Mouse (Mus musculus): Measurements from ENCODE around the gene Crocc2. TPM values are rescaled to one million over a fixed set of nuclear protein-coding genes. Genes with fewer than 3 reads are reported as not detected.

Gene Crocc2
- polyA plus RNA-seq, 1 experiment from 2014 or later = 0.04 TPM

- WGBS = 35% methylated on average over 2 of the region's 2 CpGs
- TF ChIP-seq EP300 (optimal IDR thresholded peaks at IDR 0.05) (no peak), CTCF (IDR thresholded peaks at IDR 0.05; ENCODE audit: low read depth) (no peak)
- H3K4me3 ChIP-seq (ENCODE audit: low read depth, low read length) = no peak overlapping the region
- no peak overlapping the region for H3K4me2 ChIP-seq (replicated peaks; ENCODE audit: low read depth)
- H3K4me1 ChIP-seq (replicated peaks; ENCODE audit: control insufficient read depth, insufficient read depth) = no peaks in the 10 kb centered on the region
- no peaks in the 10 kb centered on the region for H3K36me3 ChIP-seq (ENCODE audit: control insufficient read depth, insufficient read depth, low read length)
- ATAC-seq (ENCODE audit: low FRiP score, low TSS enrichment) = no peak
- H3K9ac ChIP-seq (ENCODE audit: low read length) = no peak overlapping the region
- no peaks in the 10 kb centered on the region for H3K27me3 ChIP-seq (ENCODE audit: control insufficient read depth, insufficient read depth, low read length)
- DNase-seq (ENCODE audit: low spot score) = no peak
- H3K9me3 ChIP-seq (ENCODE audit: control insufficient read depth, low read length) = no peaks in the 10 kb centered on the region
- no peak overlapping the region for H3K27ac ChIP-seq (replicated peaks)
Measured at GRCm38 (mm10) chr1:93252586-93252985, 84.1 kb downstream of the Crocc2 start.

GRCm38 (mm10) chr1:93255761-93256160 lies 87.2 kb downstream of the Crocc2 start:
- TF ChIP-seq EP300 (optimal IDR thresholded peaks at IDR 0.05) (no peak), CTCF (IDR thresholded peaks at IDR 0.05; ENCODE audit: low read depth) (no peak)
- DNase-seq (ENCODE audit: low spot score) = no peak
- 81% methylated on average over 7 of the region's 7 CpGs for WGBS
- Histone ChIP-seq H3K36me3 (ENCODE audit: control insufficient read depth, insufficient read depth, low read length) (no peaks in the 10 kb centered on the region), H3K4me2 (replicated peaks; ENCODE audit: low read depth) (no peak overlapping the region), H3K9ac (ENCODE audit: low read length) (no peak overlapping the region), H3K4me1 (replicated peaks; ENCODE audit: control insufficient read depth, insufficient read depth) (no peaks in the 10 kb centered on the region), H3K9me3 (ENCODE audit: control insufficient read depth, low read length) (no peaks in the 10 kb centered on the region), H3K27ac (replicated peaks) (no peak overlapping the region), H3K4me3 (ENCODE audit: low read depth, low read length) (no peak overlapping the region), H3K27me3 (ENCODE audit: control insufficient read depth, insufficient read depth, low read length) (no peaks in the 10 kb centered on the region)
- ATAC-seq (ENCODE audit: low FRiP score, low TSS enrichment) = no peak

- no peak overlapping the region for H3K4me2 ChIP-seq (replicated peaks; ENCODE audit: low read depth)
- no peak overlapping the region for H3K27ac ChIP-seq (replicated peaks)
- no peak for DNase-seq (ENCODE audit: low spot score)
- H3K4me3 ChIP-seq (ENCODE audit: low read depth, low read length) = no peak overlapping the region
- WGBS = 88% methylated on average over 1 of the region's 1 CpGs
- H3K4me1 ChIP-seq (replicated peaks; ENCODE audit: control insufficient read depth, insufficient read depth) = no peaks in the 10 kb centered on the region
- H3K9ac ChIP-seq (ENCODE audit: low read length) = no peak overlapping the region
- H3K9me3 ChIP-seq (ENCODE audit: control insufficient read depth, low read length) = no peaks in the 10 kb centered on the region
- no peaks in the 10 kb centered on the region for H3K36me3 ChIP-seq (ENCODE audit: control insufficient read depth, insufficient read depth, low read length)
- TF ChIP-seq CTCF (IDR thresholded peaks at IDR 0.05; ENCODE audit: low read depth) (no peak), EP300 (optimal IDR thresholded peaks at IDR 0.05) (no peak)
- no peaks in the 10 kb centered on the region for H3K27me3 ChIP-seq (ENCODE audit: control insufficient read depth, insufficient read depth, low read length)
- no peak for ATAC-seq (ENCODE audit: low FRiP score, low TSS enrichment)
Measured at GRCm38 (mm10) chr1:93257560-93257959, 89.0 kb downstream of the Crocc2 start.

DNA sequence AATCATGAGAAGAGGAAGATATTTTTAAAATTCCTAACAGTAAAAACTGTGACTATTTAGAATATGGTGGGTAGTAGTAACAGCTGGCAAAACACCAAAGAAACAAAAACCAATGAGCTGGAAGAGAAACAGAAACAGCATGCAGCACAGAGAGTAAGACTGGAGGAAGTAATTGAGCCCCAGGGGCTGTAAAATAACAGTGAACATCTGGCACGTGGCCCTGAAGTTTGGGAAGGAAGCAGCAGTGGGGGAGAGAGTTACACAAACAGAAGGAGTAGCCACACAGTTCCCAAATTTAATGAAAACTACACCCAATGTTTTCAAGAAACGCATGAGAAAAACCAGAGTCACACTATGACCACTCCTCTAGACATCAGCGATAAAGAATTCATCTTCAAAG lies 98.7 kb downstream of the Crocc2 start:
- ATAC-seq (ENCODE audit: low FRiP score, low TSS enrichment) (no peak), DNase-seq (ENCODE audit: low spot score) (no peak)
- TF ChIP-seq EP300 (optimal IDR thresholded peaks at IDR 0.05) (no peak), CTCF (IDR thresholded peaks at IDR 0.05; ENCODE audit: low read depth) (no peak)

GRCm38 (mm10) chr1:93268246-93268645 lies 99.7 kb downstream of the Crocc2 start:
- DNase-seq (ENCODE audit: low spot score) (no peak), ATAC-seq (ENCODE audit: low FRiP score, low TSS enrichment) (no peak)
- Histone ChIP-seq H3K9ac (ENCODE audit: low read length) (no peak overlapping the region), H3K27me3 (ENCODE audit: control insufficient read depth, insufficient read depth, low read length) (no peaks in the 10 kb centered on the region), H3K36me3 (ENCODE audit: control insufficient read depth, insufficient read depth, low read length) (no peaks in the 10 kb centered on the region), H3K27ac (replicated peaks) (no peak overlapping the region), H3K9me3 (ENCODE audit: control insufficient read depth, low read length) (no peaks in the 10 kb centered on the region), H3K4me1 (replicated peaks; ENCODE audit: control insufficient read depth, insufficient read depth) (no peaks in the 10 kb centered on the region), H3K4me2 (replicated peaks; ENCODE audit: low read depth) (no peak overlapping the region), H3K4me3 (ENCODE audit: low read depth, low read length) (no peak overlapping the region)
- WGBS = 77% methylated on average over 2 of the region's 2 CpGs
- TF ChIP-seq CTCF (IDR thresholded peaks at IDR 0.05; ENCODE audit: low read depth) (no peak), EP300 (optimal IDR thresholded peaks at IDR 0.05) (no peak)

More for the DNA sequence above, 98.7 kb downstream of the Crocc2 start:
- Histone ChIP-seq H3K4me2 (replicated peaks; ENCODE audit: low read depth) (no peak overlapping the region), H3K9me3 (ENCODE audit: control insufficient read depth, low read length) (no peaks in the 10 kb centered on the region), H3K4me1 (replicated peaks; ENCODE audit: control insufficient read depth, insufficient read depth) (no peaks in the 10 kb centered on the region), H3K4me3 (ENCODE audit: low read depth, low read length) (no peak overlapping the region), H3K27me3 (ENCODE audit: control insufficient read depth, insufficient read depth, low read length) (no peaks in the 10 kb centered on the region), H3K36me3 (ENCODE audit: control insufficient read depth, insufficient read depth, low read length) (no peaks in the 10 kb centered on the region), H3K27ac (replicated peaks) (no peak overlapping the region), H3K9ac (ENCODE audit: low read length) (no peak overlapping the region)
- WGBS = 47% methylated on average over 3 of the region's 3 CpGs

DNA sequence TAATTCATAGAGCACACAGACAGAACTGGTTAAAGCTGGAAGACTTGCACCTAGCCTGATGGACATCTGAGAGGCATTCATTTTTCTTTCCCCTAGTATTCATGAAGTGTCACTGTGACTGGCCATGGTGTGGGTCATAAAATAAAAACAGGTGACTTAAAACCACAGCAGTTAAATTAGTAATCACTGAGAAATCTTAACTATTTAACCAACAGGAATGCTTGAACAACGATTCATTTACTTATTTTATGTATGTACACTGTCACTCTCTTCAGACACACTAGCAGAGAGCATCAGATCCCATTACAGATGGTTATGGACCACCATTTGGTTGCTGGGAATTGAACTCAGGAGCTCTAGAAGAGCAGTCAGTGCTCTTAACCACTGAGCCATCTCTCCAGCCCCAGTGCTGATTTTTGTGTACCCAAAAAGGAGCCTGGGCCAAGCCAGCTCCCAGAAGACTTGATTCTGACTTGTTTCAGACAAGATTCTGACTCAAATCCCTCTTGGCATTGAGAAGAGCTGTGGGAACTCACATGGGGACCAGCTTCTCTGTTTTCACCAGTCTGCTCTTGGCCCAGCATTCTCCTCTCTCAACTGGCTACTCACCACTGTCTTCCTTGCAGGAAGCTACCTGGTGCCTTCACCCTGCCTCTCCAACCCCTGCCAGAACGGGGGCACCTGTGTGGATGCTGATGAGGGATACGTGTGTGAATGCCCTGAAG lies 102.2 kb downstream of the Crocc2 start:
- no peak for DNase-seq (ENCODE audit: low spot score)
- Histone ChIP-seq H3K27ac (replicated peaks) (no peak overlapping the region), H3K9me3 (ENCODE audit: control insufficient read depth, low read length) (no peaks in the 10 kb centered on the region), H3K36me3 (ENCODE audit: control insufficient read depth, insufficient read depth, low read length) (no peaks in the 10 kb centered on the region), H3K4me2 (replicated peaks; ENCODE audit: low read depth) (no peak overlapping the region), H3K9ac (ENCODE audit: low read length) (no peak overlapping the region), H3K4me3 (ENCODE audit: low read depth, low read length) (no peak overlapping the region), H3K27me3 (ENCODE audit: control insufficient read depth, insufficient read depth, low read length) (no peaks in the 10 kb centered on the region), H3K4me1 (replicated peaks; ENCODE audit: control insufficient read depth, insufficient read depth) (no peaks in the 10 kb centered on the region)
- TF ChIP-seq CTCF (IDR thresholded peaks at IDR 0.05; ENCODE audit: low read depth) = no peak
- TF ChIP-seq EP300 (optimal IDR thresholded peaks at IDR 0.05) = no peak
- WGBS = 50% methylated on average over 3 of the region's 3 CpGs
- ATAC-seq (ENCODE audit: low FRiP score, low TSS enrichment) = no peak

All from stomach, postnatal 0 days (tissue).